Mouse (Mus musculus) stomach, embryonic 15.5 days (tissue): ENCODE data around the gene Tmem39b. TPM values are rescaled to one million over a fixed set of nuclear protein-coding genes. Genes with fewer than 3 reads are reported as not detected.

ENCODE experiments used
- ATAC-seq: fragments of 200-750 bp; cut with Nextera tagmentation; 2 replicates; pipeline ENCODE4 v1.8.0; 2017; ENCODE audit warnings: low read depth, moderate number of reproducible peaks, moderate TSS enrichment; ENCODE audit not compliant: insufficient read depth, low FRiP score
- H3K27ac ChIP-seq: fragments of 300-500 bp; sonication (generic); 2 replicates; pipeline ENCODE4 v1.5.1; 2015; ENCODE audit warnings: mild to moderate bottlenecking, inconsistent platforms
- H3K27me3 ChIP-seq: fragments of 300-500 bp; sonication (generic); replicated peaks from 2 replicates; pipeline ENCODE4 v1.6.1; 2015; ENCODE audit warnings: inconsistent platforms
- H3K36me3 ChIP-seq: fragments of 300-500 bp; sonication (generic); 2 replicates; pipeline ENCODE4 v1.6.1; 2015; ENCODE audit warnings: inconsistent platforms
- H3K4me1 ChIP-seq: fragments of 300-500 bp; sonication (generic); 2 replicates; pipeline ENCODE4 v1.6.1; 2015; ENCODE audit warnings: inconsistent platforms
- H3K4me2 ChIP-seq: fragments of 300-500 bp; sonication (generic); 2 replicates; pipeline ENCODE4 v1.6.1; 2015; ENCODE audit warnings: mild to moderate bottlenecking, inconsistent platforms
- H3K4me3 ChIP-seq: fragments of 300-500 bp; sonication (generic); replicated peaks from 2 replicates; pipeline ENCODE4 v1.5.1; 2015; ENCODE audit warnings: inconsistent platforms
- H3K9ac ChIP-seq: fragments of 300-500 bp; sonication (generic); 2 replicates; pipeline ENCODE4 v1.6.1; 2015; ENCODE audit warnings: inconsistent platforms
- H3K9me3 ChIP-seq: fragments of 300-500 bp; sonication (generic); 2 replicates; pipeline ENCODE4 v1.6.1; 2016; ENCODE audit warnings: inconsistent platforms
- WGBS: fragments of 180-500 bp; shearing (Covaris S2); methylation state at CpG from one replicate; pipeline ENCODE4 v1.1.7; 2015; 5-methylcytosine and 5-hydroxymethylcytosine counted together
- microRNA-seq: library from miRNA; unstranded; fragments of <30 nt; microRNA quantifications from one replicate; pipeline ENCODE4, GENCODE M21; 2016
- polyA plus RNA-seq: library from polyadenylated mRNA; unstranded; fragments of >200 nt; fragmentation: Nextera tagmentation; extraction: Ambion mirVana; gene quantifications from 2 replicates; pipeline ENCODE4 v1.2.1, GENCODE M21; 2015

Gene Tmem39b
- polyA plus RNA-seq, 1 experiment from 2014 or later, result 11.4 TPM

DNA sequence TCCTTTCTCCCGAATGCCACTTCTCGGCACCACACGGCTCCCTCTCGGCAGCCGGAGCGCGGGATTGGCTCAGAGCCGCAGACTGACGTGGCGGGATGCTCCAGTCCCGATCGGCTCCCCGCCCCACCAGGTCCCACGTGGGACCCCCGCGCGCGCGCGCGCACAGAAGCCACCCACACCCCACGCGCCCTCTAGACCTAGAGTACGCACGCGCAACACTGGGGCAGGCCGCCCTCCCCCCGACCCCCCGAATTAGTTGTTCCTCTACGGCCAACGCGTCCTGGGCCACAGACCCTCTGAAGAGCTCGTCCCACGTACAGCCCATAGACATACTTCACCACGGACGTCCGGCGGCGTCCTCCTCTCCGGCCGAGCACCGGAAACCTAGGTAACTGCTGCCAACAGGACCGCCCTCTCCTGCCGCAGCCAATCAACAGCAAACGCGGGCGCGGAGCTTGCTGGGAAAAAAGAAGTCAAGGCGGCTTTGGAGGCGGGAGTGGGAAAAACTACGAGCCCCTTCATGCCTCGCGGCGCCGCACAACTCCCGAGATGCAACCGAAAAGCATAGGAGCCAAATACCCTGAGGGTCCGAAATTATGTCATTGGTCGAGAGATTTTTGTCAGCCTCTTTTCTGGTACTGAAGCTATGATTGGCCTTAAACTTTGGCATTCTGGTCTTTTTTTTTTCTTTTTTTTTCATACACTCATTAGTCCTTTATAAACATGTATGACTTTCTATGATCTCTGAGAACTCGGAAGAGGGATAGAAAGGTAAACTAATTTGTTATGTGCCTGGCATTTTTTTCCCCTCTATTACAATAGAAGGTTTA, 55.8 kb downstream of the Tmem39b start, which contains the start of gene Txlna:
Txlna (minus strand) TSS at position 428 of the 830 bp plus-strand sequence.
- H3K36me3 ChIP-seq, result peaks cover 26% of the 10 kb centered on the region
- ATAC-seq, result peak; percentile 92

DNA sequence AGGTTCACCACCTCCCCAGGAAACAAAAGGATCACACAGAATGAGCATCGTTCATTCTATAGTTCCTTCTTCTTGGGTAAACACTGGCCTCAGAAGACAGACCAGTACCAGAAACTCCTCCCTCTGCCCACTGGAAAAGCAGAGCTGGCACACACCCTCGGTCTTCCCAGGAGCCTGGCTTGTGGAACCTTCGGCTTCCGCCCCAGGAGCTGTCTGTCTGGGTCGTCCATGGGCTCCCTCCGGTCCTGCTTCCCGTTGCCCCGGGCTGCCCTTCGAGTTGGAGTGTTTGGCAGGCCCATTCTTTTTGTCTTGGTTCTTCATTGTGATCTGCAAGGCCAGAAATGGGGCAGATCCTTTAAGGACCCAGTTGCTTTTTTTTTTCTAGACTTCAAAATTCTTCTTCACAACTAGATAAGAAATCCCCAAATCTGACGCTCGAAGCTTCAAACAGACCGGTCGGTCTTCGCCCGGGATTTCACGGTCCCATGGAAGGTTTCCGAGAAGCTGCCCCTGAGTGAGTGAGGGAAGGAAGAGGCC, 56.5 kb downstream of the Tmem39b start:
- H3K27me3 ChIP-seq, result no peaks in the 10 kb centered on the region
- peak overlapping the region; percentile 97 for H3K27ac ChIP-seq
- no peaks in the 10 kb centered on the region for H3K9me3 ChIP-seq
- peak overlapping the region; percentile 70 for H3K4me3 ChIP-seq
- no peak for ATAC-seq
- H3K9ac ChIP-seq, result peak overlapping the region; percentile 53
- 2% methylated on average over 17 of the region's 17 CpGs for WGBS
- peaks cover 25% of the 10 kb centered on the region for H3K36me3 ChIP-seq
- H3K4me2 ChIP-seq, result peak overlapping the region; percentile 78
- peaks cover 13% of the 10 kb centered on the region for H3K4me1 ChIP-seq

More for the DNA sequence above, 55.8 kb downstream of the Tmem39b start, which contains the start of gene Txlna:
- Histone ChIP-seq H3K27ac (peak within 1 kb of the TSS; percentile 97), H3K4me2 (peak within 1 kb of the TSS; percentile 78), H3K27me3 (no peaks in the 10 kb centered on the region), H3K9me3 (no peaks in the 10 kb centered on the region), H3K9ac (peak within 1 kb of the TSS; percentile 53), H3K4me1 (peaks cover 13% of the 10 kb centered on the region), H3K4me3 (peak within 1 kb of the TSS; percentile 70)
- whole genome bisulfite sequencing, result under 1% methylated on average over 60 of the region's 60 CpGs

DNA sequence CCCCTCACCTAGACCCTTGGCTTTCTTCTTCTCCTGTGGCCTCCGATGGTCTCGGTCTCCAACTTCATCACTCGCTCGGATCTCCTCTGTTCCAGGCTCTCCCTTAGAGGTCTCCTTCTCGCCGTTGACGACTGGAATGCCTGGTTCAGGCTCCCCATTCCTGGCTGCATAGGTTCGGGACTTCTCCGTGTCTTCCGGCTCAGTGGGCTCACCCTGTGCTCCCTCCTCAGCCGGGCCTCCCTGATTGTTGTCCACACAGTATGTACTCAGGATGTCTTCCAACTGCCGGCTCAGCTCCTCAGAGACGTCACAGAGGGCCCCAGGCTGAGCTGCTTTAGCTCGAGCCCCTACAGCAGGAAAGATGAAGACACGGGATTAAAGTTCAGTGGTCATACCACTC, 57.4 kb downstream of the Tmem39b start:
- 85% methylated on average over 15 of the region's 15 CpGs for WGBS
- H3K4me3 ChIP-seq, result peak overlapping the region; percentile 70
- H3K9me3 ChIP-seq, result no peaks in the 10 kb centered on the region
- H3K4me2 ChIP-seq, result peak overlapping the region; percentile 78
- H3K36me3 ChIP-seq, result peaks cover 33% of the 10 kb centered on the region
- no peak overlapping the region for H3K9ac ChIP-seq
- H3K27ac ChIP-seq, result peak overlapping the region; percentile 97; the same call in 1 of the 2 replicates
- no peak for ATAC-seq
- H3K27me3 ChIP-seq, result no peaks in the 10 kb centered on the region
- peaks cover 13% of the 10 kb centered on the region for H3K4me1 ChIP-seq

DNA sequence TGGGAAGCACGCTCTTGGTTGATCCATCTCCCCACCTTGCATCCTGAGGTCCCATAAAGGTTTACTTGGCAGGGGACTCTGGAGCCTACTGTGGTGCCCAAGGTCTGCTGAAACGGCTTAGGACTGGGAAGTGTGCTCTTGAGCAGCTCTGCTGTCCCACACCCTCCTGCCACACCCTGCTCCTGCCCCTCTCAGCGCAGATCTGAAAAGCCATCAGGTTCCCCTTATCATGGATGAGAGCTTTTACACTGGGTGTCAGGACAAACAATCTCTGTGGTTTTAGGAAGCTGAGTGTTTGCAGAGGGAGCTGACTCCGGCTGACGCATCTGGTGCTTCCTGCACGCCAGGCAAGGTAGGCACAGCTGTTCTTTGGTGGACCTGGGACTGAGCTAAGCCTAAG, 62.8 kb downstream of the Tmem39b start:
- WGBS, result 84% methylated on average over 6 of the region's 6 CpGs
- peaks cover 6% of the 10 kb centered on the region; the same call in 1 of the 2 replicates for H3K4me1 ChIP-seq
- peaks cover 77% of the 10 kb centered on the region for H3K36me3 ChIP-seq
- no peak overlapping the region for H3K4me2 ChIP-seq
- no peaks in the 10 kb centered on the region for H3K27me3 ChIP-seq
- ATAC-seq, result 0 out of 2 replicates have a peak, but pooled peaks have one; percentile 30
- no peak overlapping the region for H3K9ac ChIP-seq
- no peaks in the 10 kb centered on the region for H3K9me3 ChIP-seq
- no peak overlapping the region for H3K27ac ChIP-seq
- H3K4me3 ChIP-seq, result no peak overlapping the region

DNA sequence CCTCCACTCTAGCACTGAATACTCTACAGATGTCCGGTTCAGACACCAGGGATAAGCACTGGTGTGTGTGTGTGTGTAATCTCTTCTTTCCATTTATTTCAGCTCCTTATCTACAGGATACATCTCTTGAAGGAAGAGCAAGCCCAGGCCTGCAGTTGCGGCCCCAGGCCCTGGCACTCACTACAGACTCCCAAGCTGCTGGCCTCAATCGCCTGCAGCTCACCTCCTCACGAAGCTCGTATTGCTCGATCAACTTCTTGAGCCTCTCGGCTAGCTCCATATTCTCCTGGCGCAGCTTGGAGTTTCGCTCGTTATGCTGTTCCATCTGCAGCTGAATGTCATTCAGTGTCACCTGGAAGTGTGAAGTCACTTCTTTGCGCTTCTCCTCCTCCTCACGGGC, 64.8 kb downstream of the Tmem39b start:
- no peaks in the 10 kb centered on the region for H3K27me3 ChIP-seq
- H3K27ac ChIP-seq, result no peak overlapping the region
- H3K9me3 ChIP-seq, result no peaks in the 10 kb centered on the region
- peaks cover 81% of the 10 kb centered on the region for H3K36me3 ChIP-seq
- H3K9ac ChIP-seq, result no peak overlapping the region
- H3K4me1 ChIP-seq, result 0 out of 2 replicates have a peak, but pooled peaks cover 3% of the 10 kb centered on the region
- no peak overlapping the region for H3K4me3 ChIP-seq
- no peak overlapping the region for H3K4me2 ChIP-seq
- no peak for ATAC-seq
- 90% methylated on average over 12 of the region's 12 CpGs for WGBS

DNA sequence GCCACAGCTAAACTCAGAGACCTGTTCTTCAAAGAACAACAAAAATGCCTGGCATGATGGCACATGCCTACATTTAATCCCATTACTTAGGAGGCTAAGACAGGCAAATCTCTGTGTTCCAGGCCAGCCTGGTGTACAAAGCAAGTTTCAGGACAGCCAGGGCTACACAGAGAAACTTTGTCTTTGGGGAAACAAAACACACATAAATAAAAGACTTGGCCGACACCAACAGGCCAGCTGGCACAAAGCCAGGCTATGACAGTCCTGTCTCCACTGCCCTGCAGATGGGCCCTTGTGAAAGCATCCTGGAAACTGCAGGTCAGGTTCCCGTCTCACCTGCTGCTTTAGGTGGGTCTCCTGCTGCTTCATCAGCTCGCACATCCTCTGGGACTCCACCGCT, 65.7 kb downstream of the Tmem39b start:
- Histone ChIP-seq H3K9ac (no peak overlapping the region), H3K27me3 (no peaks in the 10 kb centered on the region), H3K4me1 (0 out of 2 replicates have a peak, but pooled peaks cover 3% of the 10 kb centered on the region), H3K4me2 (no peak overlapping the region), H3K36me3 (peaks cover 76% of the 10 kb centered on the region), H3K9me3 (no peaks in the 10 kb centered on the region), H3K27ac (no peak overlapping the region), H3K4me3 (no peak overlapping the region)
- WGBS, result 78% methylated on average over 4 of the region's 4 CpGs
- ATAC-seq, result no peak

Small RNA genes within 50 kb of the gene (microRNA-seq; reads per million reads assigned to microRNA genes)
- gene Mir7016, result not detected

Other genes starting within 250 kb of the Tmem39b start
- 24.4 and 27.0 TPM in 2 replicates for gene Bsdc1, start 235.3 kb downstream of the Tmem39b start, polyA plus RNA-seq
- not detected in 2 replicates for gene Tssk3, start 205.8 kb downstream of the Tmem39b start, polyA plus RNA-seq
- gene Fam229a, start 205.6 kb downstream of the Tmem39b start, polyA plus RNA-seq, result 0.26 TPM in 1 of 2 replicates, not detected in the other
- gene Marcksl1, start 183.3 kb downstream of the Tmem39b start, polyA plus RNA-seq, result 490 and 533 TPM in 2 replicates
- 197 and 200 TPM in 2 replicates for gene Hdac1, start 154.1 kb downstream of the Tmem39b start, polyA plus RNA-seq
- gene Lck, start 123.2 kb downstream of the Tmem39b start, polyA plus RNA-seq, result 6.3 and 6.9 TPM in 2 replicates
- gene Fam167b, start 118.3 kb downstream of the Tmem39b start, polyA plus RNA-seq, result 3.5 and 3.9 TPM in 2 replicates
- 263 and 265 TPM in 2 replicates for gene Eif3i, start 96.2 kb downstream of the Tmem39b start, polyA plus RNA-seq
- gene Tmem234, start 96.2 kb downstream of the Tmem39b start, polyA plus RNA-seq, result 194 and 200 TPM in 2 replicates
- gene Dcdc2b, start 82.6 kb downstream of the Tmem39b start, polyA plus RNA-seq, result 1.7 and 2.4 TPM in 2 replicates
- 25.0 and 29.5 TPM in 2 replicates for gene Iqcc, start 77.7 kb downstream of the Tmem39b start, polyA plus RNA-seq
- 46.5 and 48.5 TPM in 2 replicates for gene Ccdc28b, start 72.9 kb downstream of the Tmem39b start, polyA plus RNA-seq
- gene Txlna, start 55.8 kb downstream of the Tmem39b start, polyA plus RNA-seq, result 63.0 and 66.1 TPM in 2 replicates
- gene Kpna6, start 24.1 kb downstream of the Tmem39b start, polyA plus RNA-seq, result 13.6 and 14.4 TPM in 2 replicates
- gene Khdrbs1, start 45.5 kb upstream of the Tmem39b start, polyA plus RNA-seq, result 91.4 and 96.2 TPM in 2 replicates
- 318 and 349 TPM in 2 replicates for gene Ptp4a2, start 114.4 kb upstream of the Tmem39b start, polyA plus RNA-seq
- 0.04 TPM in 1 of 2 replicates, not detected in the other for gene Spocd1, start 232.4 kb upstream of the Tmem39b start, polyA plus RNA-seq